Mouse (Mus musculus): ENCODE measurements at regions not wholly inside any gene's neighbourhood (a gene's known extent, or its start where the extent isn't known, plus 50 kb on each side); places are given as distances from the start of the nearest gene placed in this dataset.

DNA sequence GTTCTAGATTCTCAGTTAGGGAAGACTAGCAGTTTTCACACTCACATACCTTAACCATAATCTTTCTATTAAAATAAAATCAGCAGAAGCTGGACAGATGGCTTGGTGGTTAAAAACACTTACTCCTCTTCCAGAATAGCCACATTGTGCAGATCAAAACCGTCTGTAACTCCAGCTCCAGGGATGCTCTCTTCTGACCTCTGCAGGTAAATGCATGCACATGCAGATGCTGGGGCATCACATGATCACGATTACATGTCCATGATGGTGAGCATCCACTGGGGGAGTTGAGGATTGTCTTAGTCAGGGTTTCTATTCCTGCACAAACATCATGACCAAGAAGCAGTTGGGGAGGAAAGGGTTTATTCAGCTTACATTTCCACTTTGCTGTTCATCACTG lies 184.8 kb upstream of the Srrm4 start:
- no peak for DNase-seq (ENCODE audit: low spot score in 2 of 2)

- no peak for DNase-seq (ENCODE audit: low spot score in 2 of 2)
Measured at GRCm38 (mm10) chr5:116766261-116766660, 174.6 kb upstream of the Srrm4 start.

- no peak for DNase-seq (ENCODE audit: low spot score in 2 of 2)
Measured at GRCm38 (mm10) chr5:116761323-116761722, 169.7 kb upstream of the Srrm4 start.

DNA sequence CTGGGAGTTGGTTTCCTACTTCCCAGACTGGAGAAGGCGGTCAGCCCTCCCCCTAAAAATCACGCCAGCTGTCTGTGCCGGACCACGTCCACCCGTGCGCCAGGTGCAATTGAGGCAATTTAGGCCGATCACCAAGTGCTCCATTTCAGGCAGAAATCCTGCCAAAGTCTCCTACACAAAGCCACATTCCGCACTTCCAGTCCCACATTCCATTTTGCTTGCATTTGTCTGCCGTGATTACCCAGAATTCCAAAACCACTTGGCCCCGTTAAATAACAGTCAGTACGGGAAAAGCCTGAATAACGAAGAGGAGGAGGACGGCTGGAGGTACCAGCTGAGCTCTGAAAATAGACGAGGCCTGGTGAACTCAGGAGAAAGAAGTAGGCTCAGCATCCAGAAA lies 167.1 kb upstream of the Srrm4 start:
- no peak for DNase-seq (ENCODE audit: low spot score in 2 of 2)

GRCm38 (mm10) chr5:116752941-116753340 lies 161.3 kb upstream of the Srrm4 start:
- no peak for DNase-seq (ENCODE audit: low spot score in 2 of 2)

DNA sequence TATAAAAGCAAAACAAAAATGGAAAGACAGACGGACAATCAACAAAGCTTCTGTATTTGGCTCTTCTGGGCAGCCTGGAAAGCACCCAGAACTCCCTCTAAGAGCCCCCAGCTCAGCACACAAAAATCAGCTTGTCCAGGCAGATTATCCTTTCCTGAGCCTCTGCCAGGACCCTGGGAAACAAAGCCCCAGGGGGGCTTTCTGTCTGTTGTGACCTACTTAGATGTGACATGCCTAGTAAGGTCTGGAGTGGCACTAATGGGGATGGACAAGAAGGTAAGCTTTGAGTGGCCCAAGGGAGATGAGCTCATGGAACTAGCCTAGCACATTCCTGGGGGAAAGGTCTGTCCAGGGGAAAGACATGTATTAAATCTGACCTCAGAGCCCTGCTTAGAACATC lies 160.5 kb upstream of the Srrm4 start:
- DNase-seq (ENCODE audit: low spot score in 2 of 2), result no peak

GRCm38 (mm10) chr5:116745776-116746175 lies 154.2 kb upstream of the Srrm4 start:
- DNase-seq (ENCODE audit: low spot score in 2 of 2), result no peak

DNA sequence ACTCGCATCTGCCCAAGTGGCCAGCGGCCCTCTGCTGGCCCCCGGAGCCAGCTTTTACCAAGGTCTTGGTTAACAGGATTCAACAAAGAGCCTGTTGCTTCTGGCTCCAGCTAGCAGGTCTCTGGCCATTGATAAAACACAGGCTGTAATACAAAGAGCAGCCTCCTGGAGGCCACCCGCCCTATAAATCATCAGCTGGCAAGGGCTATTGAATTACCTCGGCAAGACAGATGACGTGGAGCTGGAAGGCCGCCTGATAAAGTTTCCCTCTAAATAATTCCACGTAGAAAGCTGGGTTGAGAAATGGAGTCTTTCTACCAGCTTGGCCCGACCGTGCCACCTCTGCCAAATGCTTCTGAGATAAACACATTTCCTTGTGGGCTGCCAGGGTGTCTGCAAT lies 152.8 kb upstream of the Srrm4 start:
- DNase-seq (ENCODE audit: low spot score in 2 of 2), result no peak

GRCm38 (mm10) chr5:116735622-116736021 lies 144.0 kb upstream of the Srrm4 start:
- no peak for DNase-seq (ENCODE audit: low spot score in 2 of 2)

DNA sequence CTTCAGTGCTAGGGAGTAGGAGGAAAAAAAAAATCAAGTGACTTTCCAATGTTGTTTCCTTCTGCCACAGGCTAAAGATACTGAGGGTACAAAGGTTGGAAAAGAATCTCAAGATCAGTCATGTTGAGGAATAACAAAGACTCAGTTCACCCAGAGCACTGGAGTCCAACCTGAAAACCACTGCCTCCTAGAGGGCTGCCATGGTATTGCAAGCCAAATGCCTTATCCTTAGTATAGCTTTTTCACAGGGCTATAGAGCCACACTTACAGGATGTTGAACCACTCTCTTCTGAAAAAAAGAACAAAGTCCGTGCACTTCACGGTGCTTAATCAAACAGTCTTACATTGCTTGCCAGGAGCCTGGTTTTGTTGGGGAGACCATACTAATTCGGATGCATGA lies 139.9 kb upstream of the Srrm4 start:
- DNase-seq (ENCODE audit: low spot score in 2 of 2), result no peak

DNA sequence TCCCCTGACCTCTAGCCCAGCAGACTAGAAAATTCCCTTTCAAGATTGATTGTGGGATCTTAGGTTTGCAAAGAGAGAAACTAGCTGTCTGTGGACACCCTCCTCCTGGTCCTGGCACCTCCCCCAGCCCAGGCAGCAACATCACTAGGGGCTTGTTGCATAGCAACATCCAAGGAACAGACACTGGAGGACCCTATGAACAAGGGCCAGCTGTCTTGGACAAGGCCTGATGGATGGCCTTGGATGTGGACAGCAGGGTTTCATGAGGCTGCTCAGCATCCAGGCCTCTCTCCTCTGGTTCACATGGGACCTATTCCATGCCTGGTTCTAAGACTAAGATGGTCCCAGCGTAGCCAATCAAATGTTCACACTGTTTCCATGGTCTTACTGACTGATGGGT lies 127.6 kb upstream of the Srrm4 start:
- DNase-seq (ENCODE audit: low spot score in 2 of 2), result no peak

- DNase-seq (ENCODE audit: low spot score in 2 of 2), result no peak
Measured at GRCm38 (mm10) chr5:116714256-116714655, 122.6 kb upstream of the Srrm4 start.

- DNase-seq (ENCODE audit: low spot score in 2 of 2), result no peak
Measured at GRCm38 (mm10) chr5:116712056-116712455, 120.4 kb upstream of the Srrm4 start.

GRCm38 (mm10) chr5:116708505-116708904 lies 116.9 kb upstream of the Srrm4 start:
- DNase-seq (ENCODE audit: low spot score in 2 of 2), result no peak

GRCm38 (mm10) chr5:116662466-116662865 lies 70.8 kb upstream of the Srrm4 start:
- DNase-seq (ENCODE audit: low spot score in 2 of 2), result no peak

DNA sequence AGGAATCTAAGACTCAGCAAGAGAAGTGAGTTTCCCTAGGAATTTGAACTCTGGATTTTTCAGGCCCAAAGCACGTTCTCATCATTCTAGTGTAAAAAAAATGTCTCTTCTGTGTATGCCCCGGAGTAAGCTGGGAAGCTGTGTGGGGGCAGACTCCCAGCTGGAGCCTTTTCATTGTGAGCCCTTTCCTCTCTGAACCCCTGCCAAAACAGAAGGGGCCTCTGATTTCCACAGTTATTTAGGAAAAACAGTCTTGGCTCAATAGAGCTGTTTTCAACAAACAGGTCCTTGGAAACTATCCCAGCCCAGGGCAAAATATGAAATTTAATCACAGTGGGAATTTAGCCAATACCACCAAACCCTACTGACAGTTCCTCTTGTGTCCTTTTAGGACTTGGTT lies 70.2 kb upstream of the Srrm4 start:
- no peak for DNase-seq (ENCODE audit: low spot score in 2 of 2)

DNA sequence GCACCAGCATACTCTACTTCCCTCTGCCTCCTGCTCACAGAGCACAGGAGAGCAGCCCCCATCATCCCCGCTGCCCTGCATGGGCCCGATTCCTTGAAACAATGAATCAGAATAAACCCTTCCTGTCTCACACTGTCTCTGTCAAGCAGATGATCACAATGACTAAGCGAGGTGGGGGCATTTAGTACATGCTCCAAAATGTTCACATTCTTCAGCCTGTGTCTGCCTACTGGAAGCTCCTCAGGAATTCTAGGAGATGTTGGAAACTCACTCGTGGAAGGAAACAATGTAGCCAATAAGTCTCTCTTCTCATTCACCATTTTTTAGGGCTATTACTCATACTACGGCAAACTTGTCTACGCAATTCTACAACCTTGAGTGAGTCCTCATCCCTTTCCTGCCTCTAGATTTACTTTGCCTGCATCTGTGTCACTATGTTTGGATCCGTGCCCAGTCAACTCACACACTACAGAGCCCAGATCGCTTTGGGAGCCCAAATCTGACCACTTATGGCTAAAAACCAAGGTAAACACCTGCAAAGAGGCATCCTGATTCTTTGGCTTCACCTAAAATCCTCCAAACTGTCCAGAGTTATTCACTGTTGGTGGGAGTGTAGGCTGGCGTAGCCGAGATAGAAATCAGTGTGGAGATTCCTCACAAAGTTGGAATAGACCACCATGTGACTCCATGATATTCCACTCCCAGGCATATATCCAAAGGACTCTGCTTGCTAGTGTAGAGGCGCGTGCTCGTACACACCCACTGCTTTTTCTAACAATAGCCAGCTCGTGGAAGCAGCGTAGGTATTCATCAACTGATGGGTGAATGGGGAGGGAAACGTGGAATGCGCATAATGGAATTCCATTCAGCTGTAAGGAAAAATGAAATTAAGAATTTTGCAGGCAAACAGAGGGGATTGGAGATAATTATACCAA lies 63.1 kb upstream of the Srrm4 start:
- no peak for DNase-seq (ENCODE audit: low spot score in 2 of 2)

Data from gastrocnemius, adult 8-10 months (tissue).